ENCODE assay signal across 15 mouse cellular contexts in genomic region chr2:32213000-32213399, GRCm38 (mm10). TPM values are rescaled to one million over a fixed set of nuclear protein-coding genes. Genes with fewer than 3 reads are reported as not detected.
DNase-seq lines count a peak whose midpoint lies in the region; ATAC-seq and TF ChIP-seq lines count a peak whose summit lies in the region.
"Had no signal": no experiment of that assay in that cellular context is flagged by ENCODE, and none has a peak within 500 bp of the region (broad histone marks: within the 10 kb centered on the region; RNA-seq: fewer than 3 reads in every experiment).

No protein-coding gene starts in this region.

- intact Hi-C loops in heart, postnatal 36 days (cut with DNase I): no loop called here

- no peaks in the 10 kb centered on the region for H3K4me1 ChIP-seq in heart, embryonic 11.5 days (ENCODE audit: control insufficient read depth, insufficient read depth, low read length)
- H3K4me1 ChIP-seq in lung, embryonic 14.5 days (ENCODE audit: insufficient read depth): no peaks in the 10 kb centered on the region
- H3K4me1 ChIP-seq in lung, postnatal 0 days (ENCODE audit: insufficient read depth, low read depth, low read length): no peaks in the 10 kb centered on the region
- peaks cover 5% of the 10 kb centered on the region for H3K4me1 ChIP-seq in lung, embryonic 16.5 days (replicated peaks; ENCODE audit: control insufficient read depth, insufficient read depth, low read length)
- H3K4me1 ChIP-seq: embryonic facial prominence, embryonic 10.5 days; limb, embryonic 12.5 days had no signal

- 83% methylated on average over 10 of the region's 10 CpGs for WGBS in heart, embryonic 11.5 days (ENCODE audit: insufficient replicate concordance)
- 56% methylated on average over 10 of the region's 10 CpGs for WGBS in lung, embryonic 14.5 days
- WGBS in lung, postnatal 0 days: 45% methylated on average over 10 of the region's 10 CpGs
- WGBS in lung, embryonic 16.5 days: 46% methylated on average over 10 of the region's 10 CpGs

- H3K27me3 ChIP-seq in heart, embryonic 11.5 days (ENCODE audit: control insufficient read depth, insufficient read depth, low read length): no peaks in the 10 kb centered on the region
- no peaks in the 10 kb centered on the region for H3K27me3 ChIP-seq in lung, embryonic 14.5 days (ENCODE audit: insufficient read depth, low read length)
- no peaks in the 10 kb centered on the region for H3K27me3 ChIP-seq in lung, postnatal 0 days (replicated peaks; ENCODE audit: insufficient read depth, low read length)
- H3K27me3 ChIP-seq in lung, embryonic 16.5 days (ENCODE audit: control insufficient read depth, insufficient read depth, low read depth, low read length): no peaks in the 10 kb centered on the region
- H3K27me3 ChIP-seq: limb, embryonic 12.5 days had no signal

- H3K9ac ChIP-seq in heart, embryonic 11.5 days (ENCODE audit: low read depth, low read length): no peak overlapping the region
- H3K9ac ChIP-seq in lung, embryonic 14.5 days: no peak overlapping the region
- no peak overlapping the region for H3K9ac ChIP-seq in lung, postnatal 0 days (replicated peaks; ENCODE audit: low read depth)
- no peak overlapping the region for H3K9ac ChIP-seq in lung, embryonic 16.5 days (ENCODE audit: low read length)
- H3K9ac ChIP-seq: limb, embryonic 12.5 days had no signal

- H3K36me3 ChIP-seq in heart, embryonic 11.5 days (ENCODE audit: control insufficient read depth, insufficient read depth, low read length): peaks cover 70% of the 10 kb centered on the region
- H3K36me3 ChIP-seq in lung, embryonic 14.5 days (ENCODE audit: insufficient read depth): peaks cover 100% of the 10 kb centered on the region
- H3K36me3 ChIP-seq in lung, postnatal 0 days (ENCODE audit: insufficient read depth, low read length): peaks cover 77% of the 10 kb centered on the region
- peaks cover 82% of the 10 kb centered on the region for H3K36me3 ChIP-seq in lung, embryonic 16.5 days (ENCODE audit: control insufficient read depth, insufficient read depth, low read length)

- peak; percentile 47 to 56 for DNase-seq in cerebellum, postnatal 14 days
- no peak for DNase-seq in cerebellum, adult 11 months
- peak; percentile 21 to 28 for DNase-seq in heart, postnatal 36 days
- peak; percentile 48 for DNase-seq in lung, embryonic 14.5 days
- DNase-seq in lung, postnatal 0 days (ENCODE audit: low spot score): no peak
- no peak for DNase-seq in Muller cell, postnatal 12 days (ENCODE audit: inconsistent ontology term)
- DNase-seq: cerebellum, adult 9-10 months; layer of hippocampus, postnatal 36 days; thymus, postnatal 25 days had no signal

- TF ChIP-seq EP300 in lung, postnatal 0 days (IDR thresholded peaks at IDR 0.05): no peak

- no peak for TF ChIP-seq CTCF in lung, embryonic 14.5 days (IDR thresholded peaks at IDR 0.05; ENCODE audit: low read depth)
- TF ChIP-seq CTCF in lung, postnatal 0 days (IDR thresholded peaks at IDR 0.05): no peak

- H3K4me3 ChIP-seq in heart, embryonic 11.5 days (ENCODE audit: low read depth, low read length): no peak overlapping the region
- no peak overlapping the region for H3K4me3 ChIP-seq in lung, embryonic 14.5 days (ENCODE audit: low read depth, low read length)
- H3K4me3 ChIP-seq in lung, postnatal 0 days (ENCODE audit: low read depth, low read length): no peak overlapping the region
- no peak overlapping the region for H3K4me3 ChIP-seq in lung, embryonic 16.5 days (ENCODE audit: low read length)
- H3K4me3 ChIP-seq: embryonic facial prominence, embryonic 10.5 days; limb, embryonic 12.5 days had no signal

- no peaks in the 10 kb centered on the region for H3K9me3 ChIP-seq in heart, embryonic 11.5 days (replicated peaks; ENCODE audit: control insufficient read depth, low read length)
- H3K9me3 ChIP-seq in lung, embryonic 14.5 days (ENCODE audit: low read depth, low read length): no peaks in the 10 kb centered on the region
- H3K9me3 ChIP-seq in lung, postnatal 0 days (ENCODE audit: low read length): no peaks in the 10 kb centered on the region
- H3K9me3 ChIP-seq in lung, embryonic 16.5 days (ENCODE audit: control insufficient read depth, low read length): no peaks in the 10 kb centered on the region
- H3K9me3 ChIP-seq: embryonic facial prominence, embryonic 10.5 days; G1E; limb, embryonic 12.5 days had no signal

- H3K4me2 ChIP-seq in heart, embryonic 11.5 days: no peak overlapping the region
- H3K4me2 ChIP-seq in lung, embryonic 14.5 days: no peak overlapping the region
- H3K4me2 ChIP-seq in lung, postnatal 0 days (replicated peaks; ENCODE audit: low read depth, low read length): no peak overlapping the region
- no peak overlapping the region for H3K4me2 ChIP-seq in lung, embryonic 16.5 days (ENCODE audit: low read depth, low read length)
- H3K4me2 ChIP-seq: limb, embryonic 12.5 days had no signal

- no peak overlapping the region for H3K27ac ChIP-seq in heart, embryonic 11.5 days (ENCODE audit: low read depth, low read length)
- H3K27ac ChIP-seq in lung, embryonic 14.5 days (ENCODE audit: low read depth): no peak overlapping the region
- H3K27ac ChIP-seq in lung, postnatal 0 days (ENCODE audit: low read length): no peak overlapping the region; the same call in 1 of the 2 replicates
- H3K27ac ChIP-seq in lung, embryonic 16.5 days (ENCODE audit: low read length): no peak overlapping the region; the same call in 1 of the 2 replicates
- H3K27ac ChIP-seq: embryonic facial prominence, embryonic 10.5 days; limb, embryonic 12.5 days had no signal

- no peak for ATAC-seq in heart, embryonic 11.5 days (replicated peaks; ENCODE audit: insufficient number of reproducible peaks, low FRiP score, low TSS enrichment)
- ATAC-seq in lung, embryonic 14.5 days (ENCODE audit: insufficient read depth): no peak
- ATAC-seq in lung, postnatal 0 days: no peak
- peak; percentile 4; the same call in 1 of the 2 replicates for ATAC-seq in lung, embryonic 16.5 days (ENCODE audit: low read depth)
- ATAC-seq: inflammation-experienced regulatory T-cells, adult 6 months had no signal

RNA-seq across cellular contexts. Expression of gene Pomt1, which starts 23.4 kb away (rescaled TPM):
- total RNA-seq in heart, postnatal 36 days (2021): 10 to 100 TPM; 13.7 to 14.3 TPM
- polyA plus RNA-seq in heart, embryonic 11.5 days (2014; fragmentation: Nextera tagmentation; extraction: Ambion mirVana): 12.9 and 15.3 TPM in 2 replicates
- 19.4 and 21.6 TPM in 2 replicates for polyA plus RNA-seq in lung, embryonic 14.5 days (2014; fragmentation: Nextera tagmentation; extraction: Ambion mirVana)
- polyA plus RNA-seq in lung, postnatal 0 days (2015; fragmentation: Nextera tagmentation; extraction: Ambion mirVana): 9.2 TPM in 2 replicates
- 23.0 and 24.1 TPM in 2 replicates for polyA plus RNA-seq in lung, embryonic 16.5 days (2015; fragmentation: Nextera tagmentation; extraction: Ambion mirVana)

RNA-seq across cellular contexts. Expression of gene Uck1, which starts 47.0 kb away (rescaled TPM):
- 10 to 100 TPM; 22.9 to 24.1 TPM for total RNA-seq in heart, postnatal 36 days (2021)
- 42.1 and 44.3 TPM in 2 replicates for polyA plus RNA-seq in heart, embryonic 11.5 days (2014; fragmentation: Nextera tagmentation; extraction: Ambion mirVana)
- 58.6 and 63.6 TPM in 2 replicates for polyA plus RNA-seq in lung, embryonic 14.5 days (2014; fragmentation: Nextera tagmentation; extraction: Ambion mirVana)
- 50.9 and 57.7 TPM in 2 replicates for polyA plus RNA-seq in lung, postnatal 0 days (2015; fragmentation: Nextera tagmentation; extraction: Ambion mirVana)
- polyA plus RNA-seq in lung, embryonic 16.5 days (2015; fragmentation: Nextera tagmentation; extraction: Ambion mirVana): 60.8 and 63.8 TPM in 2 replicates

Comparison
In these comparisons a context has a peak if more than half of its experiments do, and no peak if none do; other contexts are left out.
1. DNase-seq: peak in cerebellum, postnatal 14 days (2 of 2), heart, postnatal 36 days (2 of 2) and lung, embryonic 14.5 days (single experiment); none in cerebellum, adult 11 months (single experiment), lung, postnatal 0 days (single experiment) and Muller cell, postnatal 12 days (single experiment).